10 mouse cellular contexts compared by ENCODE assay signal in the genomic region with DNA sequence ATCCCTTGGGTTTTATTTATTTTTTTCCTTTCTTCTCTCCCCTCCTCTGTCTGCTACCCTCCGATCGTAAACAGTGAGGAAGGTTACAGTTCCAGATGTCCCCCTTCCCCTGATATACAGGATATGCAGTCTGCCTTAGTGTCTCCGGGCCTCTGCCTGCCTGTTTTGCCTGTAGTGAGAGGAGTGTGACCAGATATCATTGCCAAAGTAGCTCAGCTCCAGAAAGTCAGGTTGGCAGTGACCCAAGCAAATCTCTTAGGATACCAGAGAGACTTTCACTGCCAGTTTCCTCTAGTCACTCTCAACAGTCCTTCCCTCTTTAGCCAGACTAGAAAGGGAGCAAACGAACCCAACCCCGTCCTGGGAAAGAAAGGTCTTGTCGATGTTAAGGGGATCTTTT.
DNase-seq lines count a peak whose midpoint lies in the region; ATAC-seq and TF ChIP-seq lines count a peak whose summit lies in the region.
"Had no signal": no experiment of that assay in that cellular context is flagged by ENCODE, and none has a peak within 500 bp of the region (broad histone marks: within the 10 kb centered on the region; RNA-seq: fewer than 3 reads in every experiment).

No protein-coding gene starts in this region.

- H3K9ac ChIP-seq in heart, embryonic 12.5 days: no peak overlapping the region
- H3K9ac ChIP-seq in lung, embryonic 14.5 days: no peak overlapping the region
- H3K9ac ChIP-seq: limb, embryonic 13.5 days had no signal

- 0 out of 2 replicates have a peak overlapping the region, but pooled peaks have one; percentile 9 for H3K27ac ChIP-seq in layer of hippocampus, adult 2 months
- H3K27ac ChIP-seq in heart, embryonic 12.5 days (ENCODE audit: poor library complexity, severe bottlenecking): peak overlapping the region; percentile 55
- H3K27ac ChIP-seq in lung, embryonic 14.5 days (ENCODE audit: low read depth): no peak overlapping the region
- H3K27ac ChIP-seq: limb, embryonic 13.5 days had no signal

- no peak for ATAC-seq in heart, embryonic 12.5 days (ENCODE audit: insufficient number of reproducible peaks, low FRiP score)
- ATAC-seq in lung, embryonic 14.5 days (ENCODE audit: insufficient read depth): no peak

- no peaks in the 10 kb centered on the region for H3K9me3 ChIP-seq in heart, embryonic 12.5 days (replicated peaks)
- H3K9me3 ChIP-seq in lung, embryonic 14.5 days (ENCODE audit: low read depth, low read length): no peaks in the 10 kb centered on the region
- H3K9me3 ChIP-seq: limb, embryonic 13.5 days had no signal

- no peaks in the 10 kb centered on the region for H3K36me3 ChIP-seq in heart, embryonic 12.5 days
- no peaks in the 10 kb centered on the region for H3K36me3 ChIP-seq in lung, embryonic 14.5 days (ENCODE audit: insufficient read depth)
- H3K36me3 ChIP-seq: limb, embryonic 13.5 days had no signal

- DNase-seq in layer of hippocampus, adult 2 months (ENCODE audit: low spot score in 2 of 2): peak; percentile 45 to 51
- no peak for DNase-seq in layer of hippocampus, adult 9-10 months (ENCODE audit: low spot score)
- DNase-seq in frontal cortex, postnatal 36 days (ENCODE audit: low spot score in 2 of 2): peak; percentile 33 to 71
- peak; percentile 81 for DNase-seq in lung, embryonic 14.5 days
- no peak for DNase-seq in spleen, adult 18-20 months
- no peak for DNase-seq in B cell, adult 2 months
- no peak for DNase-seq in thymus, postnatal 36 days

- TF ChIP-seq CTCF in layer of hippocampus, adult 2 months (conservative IDR thresholded peaks at IDR 0.05): no peak
- no peak for TF ChIP-seq CTCF in lung, embryonic 14.5 days (IDR thresholded peaks at IDR 0.05; ENCODE audit: low read depth)

- no peak overlapping the region for H3K4me2 ChIP-seq in heart, embryonic 12.5 days
- H3K4me2 ChIP-seq in lung, embryonic 14.5 days: no peak overlapping the region
- H3K4me2 ChIP-seq: limb, embryonic 13.5 days had no signal

- no peaks in the 10 kb centered on the region for H3K27me3 ChIP-seq in heart, embryonic 12.5 days (replicated peaks)
- H3K27me3 ChIP-seq in lung, embryonic 14.5 days (ENCODE audit: insufficient read depth, low read length): no peaks in the 10 kb centered on the region
- H3K27me3 ChIP-seq: limb, embryonic 13.5 days had no signal

- WGBS in heart, embryonic 12.5 days: 49% methylated on average over 6 of the region's 6 CpGs
- WGBS in lung, embryonic 14.5 days: 46% methylated on average over 6 of the region's 6 CpGs

- no peak overlapping the region for H3K4me3 ChIP-seq in layer of hippocampus, adult 2 months
- H3K4me3 ChIP-seq in heart, embryonic 12.5 days: no peak overlapping the region
- H3K4me3 ChIP-seq in lung, embryonic 14.5 days (ENCODE audit: low read depth, low read length): no peak overlapping the region
- H3K4me3 ChIP-seq: erythroblast, embryonic 14.5 days; limb, embryonic 13.5 days had no signal

- H3K4me1 ChIP-seq in heart, embryonic 12.5 days (replicated peaks): peaks cover 31% of the 10 kb centered on the region
- peaks cover 7% of the 10 kb centered on the region; the same call in 1 of the 2 replicates for H3K4me1 ChIP-seq in lung, embryonic 14.5 days (ENCODE audit: insufficient read depth)

Comparison
In these comparisons a context has a peak if more than half of its experiments do, and no peak if none do; other contexts are left out.
1. DNase-seq: peak in layer of hippocampus, adult 2 months (2 of 2), frontal cortex, postnatal 36 days (2 of 2) and lung, embryonic 14.5 days (single experiment); none in layer of hippocampus, adult 9-10 months (single experiment), spleen, adult 18-20 months (0 of 2), B cell, adult 2 months (0 of 2) and thymus, postnatal 36 days (0 of 2).